Mouse (Mus musculus): Measurements from ENCODE around the gene Birc3.

Gene Birc3

GRCm38 (mm10) chr9:7822758-7823157 lies 50.2 kb downstream of the Birc3 start:
- DNase-seq (ENCODE audit: low spot score in 2 of 2) = no peak

GRCm38 (mm10) chr9:7805101-7805506 lies 67.9 kb downstream of the Birc3 start:
- DNase-seq (ENCODE audit: low spot score in 2 of 2) = no peak

Measured in urinary bladder, postnatal 4 days (tissue).